Mouse (Mus musculus) gastrocnemius, postnatal 14 days (tissue): ENCODE measurements around the gene Cebpa. TPM values are rescaled to one million over a fixed set of nuclear protein-coding genes. Genes with fewer than 3 reads are reported as not detected.

ENCODE experiments used
- microRNA-seq, 2 experiments: library from miRNA; unstranded; fragments of <30 nt; microRNA quantifications; one replicate each; pipeline ENCODE4 v1.2.0; 2021
- total RNA-seq, 2 experiments: library from RNA; stranded (reverse); gene quantifications; 2 replicates each; pipeline ENCODE4 v1.2.3; 2021

Cebpa gene
- total RNA-seq, 2 experiments from 2014 or later: 3.9 to 4.1 TPM

Small RNA genes lying within 50 kb of the gene (microRNA-seq; reads per million reads assigned to microRNA genes)
- gene Gm25033: 0 reads per million in 2 experiments

Other genes starting within 250 kb of the Cebpa start
- 10 to 100 TPM; 25.4 to 27.0 TPM for gene Pepd, start 206.9 kb upstream of the Cebpa start, total RNA-seq
- gene Cebpg, start 62.7 kb upstream of the Cebpa start, total RNA-seq: 10 to 100 TPM; 24.5 to 30.4 TPM
- 1 to 10 TPM in 1 of 2 experiments, under 1 TPM in 1; 0.84 to 1.3 TPM for gene Slc7a10, start 67.1 kb downstream of the Cebpa start, total RNA-seq
- 1 to 10 TPM; 9.1 to 9.8 TPM for gene Lrp3, start 96.2 kb downstream of the Cebpa start, total RNA-seq
- gene Gpatch1, start 199.1 kb downstream of the Cebpa start, total RNA-seq: 1 to 10 TPM; 4.3 to 5.3 TPM
- gene Rhpn2, start 214.9 kb downstream of the Cebpa start, total RNA-seq: 1 to 10 TPM in 1 of 2 experiments, under 1 TPM in 1; 0.78 to 1.1 TPM